Mouse (Mus musculus): ENCODE data around the gene Rp2. TPM values are rescaled to one million over a fixed set of nuclear protein-coding genes. Genes with fewer than 3 reads are reported as not detected.

Rp2 gene
- 17.9 and 22.3 TPM in 2 replicates for total RNA-seq (2012; rRNA removed)

DNA sequence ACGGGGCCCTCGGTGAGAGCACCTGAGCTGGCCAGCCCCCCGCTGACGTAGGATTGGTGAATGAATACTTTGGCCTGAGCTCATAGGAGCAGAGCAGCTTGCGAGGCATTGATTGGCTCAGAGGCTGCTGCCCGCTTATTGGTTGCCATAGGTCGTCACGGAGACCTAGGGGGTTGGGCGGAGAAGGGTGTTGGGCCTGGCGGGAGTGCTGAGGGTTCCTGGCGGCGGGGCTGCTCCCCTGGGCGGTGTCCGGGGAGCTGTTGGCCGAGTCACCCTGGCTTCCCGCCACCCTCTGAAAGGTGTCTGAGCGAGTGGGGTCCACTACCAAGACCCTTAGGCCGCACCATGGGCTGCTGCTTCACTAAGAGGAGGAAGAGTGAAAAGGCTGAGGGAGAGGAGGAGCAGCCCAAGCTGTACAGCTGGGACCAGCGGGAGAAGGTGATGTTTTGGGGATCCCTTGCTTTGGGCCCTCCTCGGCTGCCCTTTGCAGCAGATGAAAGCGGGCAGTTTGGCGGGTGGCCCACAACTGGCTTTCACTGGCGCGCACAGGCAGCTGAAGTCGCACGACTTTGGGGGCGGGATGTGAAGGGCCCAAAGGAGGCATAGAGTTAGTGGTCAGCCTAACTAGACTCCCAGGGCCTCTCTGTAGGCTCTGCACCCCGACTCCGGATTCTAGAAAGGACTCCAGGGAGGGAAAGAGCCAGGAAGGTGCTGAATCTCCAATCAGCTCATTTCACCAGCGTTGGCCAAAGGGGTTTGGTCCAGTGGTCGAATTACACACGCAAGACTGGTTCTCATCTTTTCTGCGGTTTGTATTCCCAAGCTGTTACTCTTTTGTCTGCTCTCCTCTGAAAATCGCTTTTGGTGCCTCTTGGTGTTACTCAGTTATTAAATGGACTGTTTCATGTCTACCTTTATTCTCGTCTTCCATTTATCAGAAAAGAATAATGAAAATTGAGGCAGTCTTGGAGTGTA, at the start of gene Rp2:
Gene Rp2 (plus strand): TSS at position 91 of the 975 bp plus-strand sequence.
- in situ Hi-C loops (cut with MboI; ENCODE audit: low sequenced_read_pairs in 2 of 2, unreplicated experiment in 2 of 2) = no loop called here
- no peaks in the 10 kb centered on the region for H3K36me3 ChIP-seq (ENCODE audit: control insufficient read depth, insufficient read depth, low read length, poor library complexity, severe bottlenecking)

DNA sequence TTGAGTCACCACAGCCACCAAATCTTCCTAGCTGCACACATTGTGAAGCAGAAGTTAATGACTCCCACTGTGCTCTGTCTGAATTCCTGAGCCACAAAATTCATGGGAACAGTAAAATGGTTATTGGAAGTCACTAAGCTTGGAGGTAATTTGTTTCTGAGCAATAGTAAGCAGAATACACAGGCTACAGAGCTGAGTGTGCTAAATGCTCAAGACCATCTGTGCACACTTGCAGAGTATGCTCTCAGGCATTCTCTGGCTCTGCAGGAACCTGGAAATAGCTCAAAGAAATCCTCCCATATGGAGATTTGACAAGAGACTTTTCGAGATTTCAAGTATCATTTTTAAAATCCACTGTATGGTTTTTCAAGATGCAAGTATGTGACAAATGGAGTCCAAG, 31.5 kb upstream of the Rp2 start:
- H3K9ac ChIP-seq (ENCODE audit: insufficient read depth, low read depth, low read length, poor library complexity, severe bottlenecking) = no peak overlapping the region
- in situ Hi-C loops (cut with MboI; ENCODE audit: low sequenced_read_pairs in 2 of 2, unreplicated experiment in 2 of 2) = loop anchor here in 1 of 2 experiments (25.0 kb wide), 1 partner anchor 170 kb away; no protein-coding TSS in a partner anchor

More for the DNA sequence above, at the start of gene Rp2:
- DNase-seq (ENCODE audit: low read depth, low spot score) = peak; percentile 72
- Histone ChIP-seq H3K9me3 (ENCODE audit: control insufficient read depth, insufficient read depth, low read depth, low read length) (no peaks in the 10 kb centered on the region), H3K4me1 (ENCODE audit: control insufficient read depth in 2 of 2, insufficient read depth in 2 of 2, low read length in 2 of 2, poor library complexity in 1 of 2) (no peaks in the 10 kb centered on the region), H3K4me3 (ENCODE audit: insufficient read depth in 1 of 2, low read depth in 1 of 2, low read length in 2 of 2, poor library complexity in 1 of 2, severe bottlenecking in 1 of 2) (peak within 1 kb of the TSS; percentile 86 to 96), H3K27ac (ENCODE audit: insufficient read depth, low read depth, low read length, poor library complexity, severe bottlenecking) (no peak within 1 kb of the TSS), H3K9ac (ENCODE audit: insufficient read depth, low read depth, low read length, poor library complexity, severe bottlenecking) (peak within 1 kb of the TSS; percentile 80)
- TF ChIP-seq CHD2 (IDR thresholded peaks at IDR 0.05; ENCODE audit: low read depth, low read length) (peak; percentile 36; the same call in 1 of the 2 replicates), MAFK (IDR thresholded peaks at IDR 0.05; ENCODE audit: insufficient read depth, low read depth, low read length) (no peak)

DNA sequence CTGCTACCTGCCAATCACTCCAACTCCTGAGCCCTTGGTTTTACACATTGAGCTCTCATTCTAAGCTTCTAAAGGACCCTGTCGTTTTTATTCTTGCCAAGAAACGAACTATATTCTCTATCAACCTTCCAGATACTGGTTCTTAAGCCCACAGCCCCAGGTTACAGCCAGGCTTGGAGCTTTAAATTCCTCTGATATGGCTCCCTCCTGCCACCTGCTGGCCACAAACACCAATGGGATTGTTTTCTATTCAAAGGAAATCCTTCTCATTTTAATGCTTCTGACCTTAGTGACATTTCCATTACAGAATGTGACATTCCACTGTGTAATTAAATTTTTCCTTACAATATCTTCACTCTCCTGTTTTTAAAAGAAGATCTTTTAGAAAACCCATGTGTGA, 28.6 kb upstream of the Rp2 start:
- in situ Hi-C loops (cut with MboI; ENCODE audit: low sequenced_read_pairs in 2 of 2, unreplicated experiment in 2 of 2) = loop anchor here in 1 of 2 experiments (25.0 kb wide), 1 partner anchor 173 kb away; no protein-coding TSS in a partner anchor
- H3K27ac ChIP-seq (ENCODE audit: insufficient read depth, low read depth, low read length, poor library complexity, severe bottlenecking) = no peak overlapping the region
- peak; percentile 36 for DNase-seq (ENCODE audit: low read depth, low spot score)
- TF ChIP-seq CHD2 (IDR thresholded peaks at IDR 0.05; ENCODE audit: low read depth, low read length) (no peak), ZNF384 (IDR thresholded peaks at IDR 0.05; ENCODE audit: low read depth, low read length) (no peak), ZC3H11A (IDR thresholded peaks at IDR 0.05; ENCODE audit: borderline replicate concordance, low read depth, low read length) (no peak), MAFK (IDR thresholded peaks at IDR 0.05; ENCODE audit: insufficient read depth, low read depth, low read length) (no peak), HCFC1 (IDR thresholded peaks at IDR 0.05; ENCODE audit: borderline replicate concordance, insufficient read depth, low read length) (no peak)
- no peak overlapping the region for H3K9ac ChIP-seq (ENCODE audit: insufficient read depth, low read depth, low read length, poor library complexity, severe bottlenecking)
- no peaks in the 10 kb centered on the region for H3K4me1 ChIP-seq (ENCODE audit: control insufficient read depth in 2 of 2, insufficient read depth in 2 of 2, low read length in 2 of 2, poor library complexity in 1 of 2)
- H3K9me3 ChIP-seq (ENCODE audit: control insufficient read depth, insufficient read depth, low read depth, low read length) = no peaks in the 10 kb centered on the region
- H3K36me3 ChIP-seq (ENCODE audit: control insufficient read depth, insufficient read depth, low read length, poor library complexity, severe bottlenecking) = no peaks in the 10 kb centered on the region
- no peak overlapping the region for H3K4me3 ChIP-seq (ENCODE audit: insufficient read depth in 1 of 2, low read depth in 1 of 2, low read length in 2 of 2, poor library complexity in 1 of 2, severe bottlenecking in 1 of 2)

More for the DNA sequence above, 31.5 kb upstream of the Rp2 start:
- Histone ChIP-seq H3K36me3 (ENCODE audit: control insufficient read depth, insufficient read depth, low read length, poor library complexity, severe bottlenecking) (no peaks in the 10 kb centered on the region), H3K9me3 (ENCODE audit: control insufficient read depth, insufficient read depth, low read depth, low read length) (no peaks in the 10 kb centered on the region), H3K4me3 (ENCODE audit: insufficient read depth in 1 of 2, low read depth in 1 of 2, low read length in 2 of 2, poor library complexity in 1 of 2, severe bottlenecking in 1 of 2) (no peak overlapping the region), H3K27ac (ENCODE audit: insufficient read depth, low read depth, low read length, poor library complexity, severe bottlenecking) (no peak overlapping the region), H3K4me1 (ENCODE audit: control insufficient read depth in 2 of 2, insufficient read depth in 2 of 2, low read length in 2 of 2, poor library complexity in 1 of 2) (no peaks in the 10 kb centered on the region)
- DNase-seq (ENCODE audit: low read depth, low spot score) = no peak
- TF ChIP-seq HCFC1 (IDR thresholded peaks at IDR 0.05; ENCODE audit: borderline replicate concordance, insufficient read depth, low read length) = no peak
- TF ChIP-seq MAFK (IDR thresholded peaks at IDR 0.05; ENCODE audit: insufficient read depth, low read depth, low read length) = no peak
- no peak for TF ChIP-seq CHD2 (IDR thresholded peaks at IDR 0.05; ENCODE audit: low read depth, low read length)

DNA sequence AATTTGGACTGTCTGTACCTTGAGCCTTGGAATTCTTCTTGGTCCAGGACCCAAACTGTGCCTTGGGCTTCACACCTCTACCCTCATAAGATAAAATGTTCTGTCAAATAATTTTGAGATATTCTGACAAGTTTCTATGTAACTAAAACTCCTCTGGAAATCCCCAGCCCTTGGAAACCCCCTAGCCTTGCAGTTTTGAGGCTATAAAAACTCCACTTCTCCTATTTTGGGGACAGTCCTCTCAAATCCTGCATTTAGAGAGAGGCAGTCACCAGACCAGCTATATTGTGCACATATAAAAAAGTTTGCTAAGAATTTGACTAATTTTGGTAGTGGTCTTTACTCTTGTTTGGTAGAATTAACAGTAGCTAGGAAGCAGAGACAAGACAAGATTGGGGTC, 19.3 kb upstream of the Rp2 start:
- Histone ChIP-seq H3K27ac (ENCODE audit: insufficient read depth, low read depth, low read length, poor library complexity, severe bottlenecking) (no peak overlapping the region), H3K4me1 (ENCODE audit: control insufficient read depth in 2 of 2, insufficient read depth in 2 of 2, low read length in 2 of 2, poor library complexity in 1 of 2) (no peaks in the 10 kb centered on the region), H3K9ac (ENCODE audit: insufficient read depth, low read depth, low read length, poor library complexity, severe bottlenecking) (no peak overlapping the region), H3K4me3 (ENCODE audit: insufficient read depth in 1 of 2, low read depth in 1 of 2, low read length in 2 of 2, poor library complexity in 1 of 2, severe bottlenecking in 1 of 2) (no peak overlapping the region), H3K36me3 (ENCODE audit: control insufficient read depth, insufficient read depth, low read length, poor library complexity, severe bottlenecking) (no peaks in the 10 kb centered on the region), H3K9me3 (ENCODE audit: control insufficient read depth, insufficient read depth, low read depth, low read length) (no peaks in the 10 kb centered on the region)
- DNase-seq (ENCODE audit: low read depth, low spot score) = no peak
- TF ChIP-seq CHD2 (IDR thresholded peaks at IDR 0.05; ENCODE audit: low read depth, low read length) = no peak
- no peak for TF ChIP-seq HCFC1 (IDR thresholded peaks at IDR 0.05; ENCODE audit: borderline replicate concordance, insufficient read depth, low read length)
- in situ Hi-C loops (cut with MboI; ENCODE audit: low sequenced_read_pairs in 2 of 2, unreplicated experiment in 2 of 2) = loop anchor here in 1 of 2 experiments (25.0 kb wide), 1 partner anchor 183 kb away; no protein-coding TSS in a partner anchor
